Mouse (Mus musculus): ENCODE measurements at regions not wholly inside any gene's neighbourhood (a gene's known extent, or its start where the extent isn't known, plus 50 kb on each side); places are given as distances from the start of the nearest gene placed in this dataset.

DNA sequence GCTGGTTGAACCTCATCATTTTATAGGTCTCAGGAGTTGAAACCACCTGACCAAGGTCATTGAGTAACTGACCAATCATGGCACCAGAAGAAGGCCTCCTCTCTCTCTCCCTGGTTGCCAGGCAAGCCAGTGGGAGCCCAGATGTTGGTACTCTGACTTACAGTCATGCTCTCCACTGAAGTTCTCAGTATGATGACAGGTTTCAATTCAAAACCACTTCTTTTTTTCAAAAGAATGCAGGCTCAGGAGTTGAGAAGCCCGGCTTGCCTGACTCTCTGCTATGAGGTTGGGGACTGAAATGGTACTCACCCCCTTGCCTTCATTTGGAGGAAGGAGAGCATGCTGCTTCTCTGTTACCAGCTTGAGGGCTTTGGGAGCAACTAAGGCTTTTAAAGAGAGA is 111.6 kb upstream of the Rpl34 start:
- H3K36me3 ChIP-seq (ENCODE audit: control insufficient read depth, insufficient read depth, low read length): no peaks in the 10 kb centered on the region
- 61% methylated on average over 1 of the region's 1 CpGs for WGBS
- H3K27ac ChIP-seq (ENCODE audit: low read depth, low read length): no peak overlapping the region
- H3K9ac ChIP-seq (ENCODE audit: low read depth, low read length): no peak overlapping the region
- no peaks in the 10 kb centered on the region for H3K9me3 ChIP-seq (ENCODE audit: control insufficient read depth, low read length)
- DNase-seq (ENCODE audit: low spot score) (no peak), ATAC-seq (ENCODE audit: low FRiP score) (no peak)
- no peak overlapping the region for H3K4me3 ChIP-seq (ENCODE audit: low read depth, low read length)
- no peaks in the 10 kb centered on the region for H3K4me1 ChIP-seq (replicated peaks; ENCODE audit: control insufficient read depth, insufficient read depth, low read length)
- no peaks in the 10 kb centered on the region for H3K27me3 ChIP-seq (ENCODE audit: control insufficient read depth, insufficient read depth, low read length)
- H3K4me2 ChIP-seq (replicated peaks; ENCODE audit: low read depth, low read length): no peak overlapping the region

GRCm38 (mm10) chr3:130839924-130840440 is 109.8 kb upstream of the Rpl34 start:
- 80% methylated on average over 9 of the region's 9 CpGs for WGBS
- ATAC-seq (ENCODE audit: low FRiP score): no peak
- no peaks in the 10 kb centered on the region for H3K27me3 ChIP-seq (ENCODE audit: control insufficient read depth, insufficient read depth, low read length)

DNA sequence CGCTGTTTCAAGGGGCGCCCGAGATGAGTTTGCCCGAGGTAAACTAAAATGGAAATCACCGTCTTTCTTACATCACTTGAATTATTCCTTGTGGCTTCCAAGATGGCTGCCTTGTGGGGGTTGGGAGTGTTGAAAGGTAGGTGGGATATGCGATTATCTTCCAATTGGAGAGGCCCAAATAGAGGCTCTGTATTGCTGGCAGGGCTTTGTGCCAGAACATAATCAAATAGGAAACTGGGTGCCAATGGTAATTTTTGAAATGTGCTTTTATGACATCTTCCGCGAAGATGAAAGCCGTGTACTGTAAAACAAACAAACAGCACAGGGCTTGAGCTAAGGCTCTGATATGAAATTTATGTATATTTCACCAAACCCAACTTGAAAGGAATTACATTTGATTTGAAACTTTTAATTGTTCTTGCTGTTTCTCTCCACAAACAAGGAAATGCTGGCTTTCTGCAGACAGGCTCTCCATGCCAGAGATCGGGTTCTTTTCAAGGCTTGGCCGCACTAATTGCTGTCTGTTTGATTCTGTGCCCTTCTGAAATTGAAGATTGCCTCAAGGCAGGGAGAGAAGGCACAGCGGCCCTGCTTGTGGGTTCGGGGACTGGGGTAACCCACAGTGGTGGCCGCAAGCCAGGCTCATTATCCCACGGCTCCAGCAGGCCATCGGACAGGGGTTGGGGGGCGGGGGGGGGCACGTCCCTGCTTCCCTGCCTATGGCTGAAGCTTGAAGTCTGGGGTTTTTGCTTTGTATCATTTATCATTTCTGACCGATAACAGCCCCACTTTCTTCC is 108.6 kb upstream of the Rpl34 start:
- H3K9ac ChIP-seq (ENCODE audit: low read depth, low read length): no peak overlapping the region
- 85% methylated on average over 19 of the region's 19 CpGs for WGBS
- H3K4me2 ChIP-seq (replicated peaks; ENCODE audit: low read depth, low read length): no peak overlapping the region
- DNase-seq (ENCODE audit: low spot score) (no peak), ATAC-seq (ENCODE audit: low FRiP score) (no peak)
- H3K4me3 ChIP-seq (ENCODE audit: low read depth, low read length): no peak overlapping the region
- no peaks in the 10 kb centered on the region for H3K9me3 ChIP-seq (ENCODE audit: control insufficient read depth, low read length)
- H3K27ac ChIP-seq (ENCODE audit: low read depth, low read length): no peak overlapping the region
- H3K27me3 ChIP-seq (ENCODE audit: control insufficient read depth, insufficient read depth, low read length): no peaks in the 10 kb centered on the region
- H3K36me3 ChIP-seq (ENCODE audit: control insufficient read depth, insufficient read depth, low read length): no peaks in the 10 kb centered on the region
- H3K4me1 ChIP-seq (replicated peaks; ENCODE audit: control insufficient read depth, insufficient read depth, low read length): no peaks in the 10 kb centered on the region

More at GRCm38 (mm10) chr3:130839924-130840440, 109.8 kb upstream of the Rpl34 start:
- no peak overlapping the region for H3K27ac ChIP-seq (ENCODE audit: low read depth, low read length)
- H3K4me1 ChIP-seq (replicated peaks; ENCODE audit: control insufficient read depth, insufficient read depth, low read length): no peaks in the 10 kb centered on the region
- H3K4me3 ChIP-seq (ENCODE audit: low read depth, low read length): no peak overlapping the region
- no peak for DNase-seq (ENCODE audit: low spot score)
- no peaks in the 10 kb centered on the region for H3K36me3 ChIP-seq (ENCODE audit: control insufficient read depth, insufficient read depth, low read length)
- no peak overlapping the region for H3K4me2 ChIP-seq (replicated peaks; ENCODE audit: low read depth, low read length)
- H3K9ac ChIP-seq (ENCODE audit: low read depth, low read length): no peak overlapping the region
- no peaks in the 10 kb centered on the region for H3K9me3 ChIP-seq (ENCODE audit: control insufficient read depth, low read length)

DNA sequence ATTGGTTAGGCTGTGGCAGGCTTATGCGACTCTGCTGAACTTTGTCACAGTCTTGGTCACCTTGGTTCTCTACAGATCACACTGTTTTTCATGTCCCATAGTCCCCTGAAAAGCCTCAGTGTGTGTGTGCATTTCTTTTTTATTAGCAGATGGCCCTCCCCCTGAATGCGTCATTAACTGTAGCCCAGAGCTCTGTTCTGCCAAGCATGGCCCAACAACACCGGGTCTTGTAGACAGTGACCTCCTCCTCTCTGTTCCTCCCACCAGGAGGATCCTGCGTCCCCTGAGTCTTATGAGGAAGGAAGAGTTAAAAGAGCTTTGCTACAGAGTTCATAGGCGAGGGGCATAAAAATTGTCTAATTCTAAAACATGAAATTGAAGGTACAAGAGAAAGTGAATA is 103.5 kb upstream of the Rpl34 start:
- Histone ChIP-seq H3K9me3 (ENCODE audit: control insufficient read depth, low read length) (no peaks in the 10 kb centered on the region), H3K9ac (ENCODE audit: low read depth, low read length) (no peak overlapping the region), H3K4me2 (replicated peaks; ENCODE audit: low read depth, low read length) (no peak overlapping the region), H3K27me3 (ENCODE audit: control insufficient read depth, insufficient read depth, low read length) (no peaks in the 10 kb centered on the region), H3K4me1 (replicated peaks; ENCODE audit: control insufficient read depth, insufficient read depth, low read length) (no peaks in the 10 kb centered on the region), H3K4me3 (ENCODE audit: low read depth, low read length) (no peak overlapping the region), H3K27ac (ENCODE audit: low read depth, low read length) (no peak overlapping the region), H3K36me3 (ENCODE audit: control insufficient read depth, insufficient read depth, low read length) (no peaks in the 10 kb centered on the region)
- no peak for DNase-seq (ENCODE audit: low spot score)
- ATAC-seq (ENCODE audit: low FRiP score): no peak
- WGBS: 82% methylated on average over 5 of the region's 5 CpGs

GRCm38 (mm10) chr3:130833082-130833481 is 102.9 kb upstream of the Rpl34 start:
- no peaks in the 10 kb centered on the region for H3K27me3 ChIP-seq (ENCODE audit: control insufficient read depth, insufficient read depth, low read length)
- no peak overlapping the region for H3K27ac ChIP-seq (ENCODE audit: low read depth, low read length)
- DNase-seq (ENCODE audit: low spot score) (no peak), ATAC-seq (ENCODE audit: low FRiP score) (no peak)
- H3K36me3 ChIP-seq (ENCODE audit: control insufficient read depth, insufficient read depth, low read length): no peaks in the 10 kb centered on the region
- no peaks in the 10 kb centered on the region for H3K9me3 ChIP-seq (ENCODE audit: control insufficient read depth, low read length)
- H3K4me1 ChIP-seq (replicated peaks; ENCODE audit: control insufficient read depth, insufficient read depth, low read length): no peaks in the 10 kb centered on the region
- no peak overlapping the region for H3K9ac ChIP-seq (ENCODE audit: low read depth, low read length)
- WGBS: 73% methylated on average over 9 of the region's 9 CpGs
- H3K4me2 ChIP-seq (replicated peaks; ENCODE audit: low read depth, low read length): no peak overlapping the region
- no peak overlapping the region for H3K4me3 ChIP-seq (ENCODE audit: low read depth, low read length)

DNA sequence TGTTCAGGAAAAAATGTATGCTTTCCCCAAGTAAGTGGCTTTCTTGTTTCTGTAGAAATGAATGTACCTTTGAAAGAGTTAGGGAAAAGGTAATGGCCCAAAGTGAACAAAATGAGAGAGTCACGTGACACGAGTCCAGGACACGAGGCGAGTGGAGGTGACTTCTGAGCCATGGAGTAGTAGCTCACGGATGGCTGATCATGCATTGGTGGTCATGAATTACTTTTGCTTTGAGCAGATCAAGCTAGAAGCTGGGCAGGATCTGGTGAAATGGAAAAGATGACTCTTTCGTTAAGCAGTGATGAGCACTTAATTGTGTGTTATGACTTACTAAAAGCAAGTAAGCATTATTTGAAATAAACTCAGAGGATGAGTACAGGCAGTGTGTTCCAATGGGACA is 101.6 kb upstream of the Rpl34 start:
- H3K36me3 ChIP-seq (ENCODE audit: control insufficient read depth, insufficient read depth, low read length): no peaks in the 10 kb centered on the region
- no peak overlapping the region for H3K4me3 ChIP-seq (ENCODE audit: low read depth, low read length)
- H3K9ac ChIP-seq (ENCODE audit: low read depth, low read length): no peak overlapping the region
- WGBS: 73% methylated on average over 6 of the region's 6 CpGs
- DNase-seq (ENCODE audit: low spot score): no peak
- H3K9me3 ChIP-seq (ENCODE audit: control insufficient read depth, low read length): no peaks in the 10 kb centered on the region
- no peak overlapping the region for H3K27ac ChIP-seq (ENCODE audit: low read depth, low read length)
- H3K4me2 ChIP-seq (replicated peaks; ENCODE audit: low read depth, low read length): no peak overlapping the region
- H3K27me3 ChIP-seq (ENCODE audit: control insufficient read depth, insufficient read depth, low read length): no peaks in the 10 kb centered on the region
- no peaks in the 10 kb centered on the region for H3K4me1 ChIP-seq (replicated peaks; ENCODE audit: control insufficient read depth, insufficient read depth, low read length)
- ATAC-seq (ENCODE audit: low FRiP score): no peak

DNA sequence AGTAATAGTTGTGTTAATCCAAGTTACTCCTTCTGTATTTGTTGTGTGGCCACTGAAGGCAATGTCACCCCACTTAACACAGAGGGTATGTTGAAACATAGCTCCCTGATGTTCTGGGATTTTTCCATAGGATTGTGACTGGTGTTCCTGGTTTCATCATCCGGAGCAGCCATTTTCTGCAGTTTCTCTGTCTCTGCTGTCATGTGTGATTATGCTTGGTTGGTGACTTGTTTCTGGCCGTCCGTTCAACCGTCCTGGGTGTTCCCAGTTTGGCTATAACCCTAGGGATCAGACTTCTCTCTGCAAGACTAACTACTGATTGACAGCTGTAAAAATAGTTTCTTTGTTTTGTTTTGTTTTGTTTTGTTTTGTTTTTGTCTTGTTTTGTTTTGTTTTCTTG is 98.1 kb upstream of the Rpl34 start:
- WGBS: 70% methylated on average over 4 of the region's 4 CpGs

GRCm38 (mm10) chr3:130827934-130828333 is 97.7 kb upstream of the Rpl34 start:
- Histone ChIP-seq H3K36me3 (ENCODE audit: control insufficient read depth, insufficient read depth, low read length) (no peaks in the 10 kb centered on the region), H3K4me3 (ENCODE audit: low read depth, low read length) (no peak overlapping the region), H3K9me3 (ENCODE audit: control insufficient read depth, low read length) (no peaks in the 10 kb centered on the region), H3K4me1 (replicated peaks; ENCODE audit: control insufficient read depth, insufficient read depth, low read length) (no peaks in the 10 kb centered on the region), H3K9ac (ENCODE audit: low read depth, low read length) (no peak overlapping the region), H3K4me2 (replicated peaks; ENCODE audit: low read depth, low read length) (no peak overlapping the region), H3K27me3 (ENCODE audit: control insufficient read depth, insufficient read depth, low read length) (no peaks in the 10 kb centered on the region), H3K27ac (ENCODE audit: low read depth, low read length) (no peak overlapping the region)
- DNase-seq (ENCODE audit: low spot score) (no peak), ATAC-seq (ENCODE audit: low FRiP score) (no peak)
- 79% methylated on average over 4 of the region's 4 CpGs for WGBS

More for the DNA sequence above, 98.1 kb upstream of the Rpl34 start:
- no peaks in the 10 kb centered on the region for H3K36me3 ChIP-seq (ENCODE audit: control insufficient read depth, insufficient read depth, low read length)
- H3K9me3 ChIP-seq (ENCODE audit: control insufficient read depth, low read length): no peaks in the 10 kb centered on the region
- DNase-seq (ENCODE audit: low spot score): no peak
- H3K27me3 ChIP-seq (ENCODE audit: control insufficient read depth, insufficient read depth, low read length): no peaks in the 10 kb centered on the region
- H3K4me3 ChIP-seq (ENCODE audit: low read depth, low read length): no peak overlapping the region
- no peak overlapping the region for H3K9ac ChIP-seq (ENCODE audit: low read depth, low read length)
- ATAC-seq (ENCODE audit: low FRiP score): no peak
- no peaks in the 10 kb centered on the region for H3K4me1 ChIP-seq (replicated peaks; ENCODE audit: control insufficient read depth, insufficient read depth, low read length)
- no peak overlapping the region for H3K27ac ChIP-seq (ENCODE audit: low read depth, low read length)
- no peak overlapping the region for H3K4me2 ChIP-seq (replicated peaks; ENCODE audit: low read depth, low read length)

DNA sequence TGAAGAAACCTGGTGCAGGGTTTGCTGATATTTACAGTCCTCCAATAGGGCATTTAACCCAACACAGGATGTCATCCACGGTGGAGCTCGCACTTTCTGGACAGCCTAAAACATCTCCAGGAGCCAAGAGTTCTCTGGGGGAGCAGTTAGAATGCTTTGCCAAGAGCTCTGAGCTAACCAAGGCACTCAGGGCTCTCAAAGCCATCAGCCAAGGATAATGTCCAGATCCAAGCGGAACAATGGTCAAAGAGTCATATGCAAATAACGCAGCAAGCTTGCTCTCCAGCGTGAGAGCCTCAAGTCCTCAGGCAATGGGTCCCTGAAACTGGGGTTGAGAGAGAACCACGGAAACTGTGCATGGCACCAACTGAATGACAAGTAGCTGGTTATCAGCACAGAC is 96.8 kb upstream of the Rpl34 start:
- no peak overlapping the region for H3K4me3 ChIP-seq (ENCODE audit: low read depth, low read length)
- WGBS: 66% methylated on average over 6 of the region's 6 CpGs

More for the DNA sequence above, 96.8 kb upstream of the Rpl34 start:
- H3K4me2 ChIP-seq (replicated peaks; ENCODE audit: low read depth, low read length): no peak overlapping the region
- H3K27me3 ChIP-seq (ENCODE audit: control insufficient read depth, insufficient read depth, low read length): no peaks in the 10 kb centered on the region
- H3K9me3 ChIP-seq (ENCODE audit: control insufficient read depth, low read length): no peaks in the 10 kb centered on the region
- no peak for ATAC-seq (ENCODE audit: low FRiP score)
- no peaks in the 10 kb centered on the region for H3K36me3 ChIP-seq (ENCODE audit: control insufficient read depth, insufficient read depth, low read length)
- H3K27ac ChIP-seq (ENCODE audit: low read depth, low read length): no peak overlapping the region
- H3K9ac ChIP-seq (ENCODE audit: low read depth, low read length): no peak overlapping the region
- no peak for DNase-seq (ENCODE audit: low spot score)
- no peaks in the 10 kb centered on the region for H3K4me1 ChIP-seq (replicated peaks; ENCODE audit: control insufficient read depth, insufficient read depth, low read length)
